Mouse (Mus musculus): ENCODE results near the gene Hist1h3g. TPM values are rescaled to one million over a fixed set of nuclear protein-coding genes. Genes with fewer than 3 reads are reported as not detected.
"Not testable (repeated sequence)": the region's sequence is repeated elsewhere in the genome, so short reads cannot be mapped to it uniquely, and the experiment has no call there.

Gene Hist1h3g
- total RNA-seq, 1 experiment from 2014 or later: not detected

DNA sequence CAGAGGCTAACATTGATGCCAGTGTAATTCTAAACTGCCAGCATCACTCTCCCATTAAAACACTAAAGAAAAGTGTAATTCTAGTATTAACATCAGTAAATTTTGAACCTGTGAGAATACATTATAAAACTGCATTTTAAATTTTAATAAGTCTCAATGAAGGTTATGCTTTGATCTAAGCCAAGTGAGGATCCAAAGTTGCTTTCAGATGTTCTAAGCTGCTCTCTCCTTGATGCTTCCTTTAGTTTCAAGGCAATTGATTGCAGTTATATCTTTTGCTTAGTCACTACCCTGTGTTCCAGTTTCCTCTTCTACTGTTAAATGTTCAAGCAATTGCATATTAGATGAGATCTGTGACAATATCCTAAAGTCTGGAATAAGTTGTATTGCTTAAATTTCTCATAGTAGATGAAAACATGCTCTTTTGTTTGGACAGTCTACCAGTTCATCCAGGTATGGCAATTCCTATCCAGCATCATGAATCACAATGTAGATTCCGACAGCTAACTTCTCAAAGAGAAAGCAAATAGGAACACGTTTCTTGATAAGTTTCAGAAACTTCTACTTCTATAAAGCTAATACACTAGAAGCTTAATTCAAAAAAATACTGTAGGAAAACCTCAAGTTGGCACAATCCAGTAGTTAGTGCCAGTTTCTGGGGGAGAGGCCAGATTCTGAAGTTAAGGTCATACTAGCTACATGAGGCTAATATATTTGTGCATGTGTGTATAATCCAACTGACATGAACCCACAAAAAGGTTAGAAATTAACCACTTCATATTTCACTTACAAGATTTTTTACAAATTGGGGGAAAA, 37.2 kb downstream of the Hist1h3g start:
- no peak for ATAC-seq (ENCODE audit: extremely low read depth, insufficient number of reproducible peaks, low FRiP score, poor library complexity, severe bottlenecking)

DNA sequence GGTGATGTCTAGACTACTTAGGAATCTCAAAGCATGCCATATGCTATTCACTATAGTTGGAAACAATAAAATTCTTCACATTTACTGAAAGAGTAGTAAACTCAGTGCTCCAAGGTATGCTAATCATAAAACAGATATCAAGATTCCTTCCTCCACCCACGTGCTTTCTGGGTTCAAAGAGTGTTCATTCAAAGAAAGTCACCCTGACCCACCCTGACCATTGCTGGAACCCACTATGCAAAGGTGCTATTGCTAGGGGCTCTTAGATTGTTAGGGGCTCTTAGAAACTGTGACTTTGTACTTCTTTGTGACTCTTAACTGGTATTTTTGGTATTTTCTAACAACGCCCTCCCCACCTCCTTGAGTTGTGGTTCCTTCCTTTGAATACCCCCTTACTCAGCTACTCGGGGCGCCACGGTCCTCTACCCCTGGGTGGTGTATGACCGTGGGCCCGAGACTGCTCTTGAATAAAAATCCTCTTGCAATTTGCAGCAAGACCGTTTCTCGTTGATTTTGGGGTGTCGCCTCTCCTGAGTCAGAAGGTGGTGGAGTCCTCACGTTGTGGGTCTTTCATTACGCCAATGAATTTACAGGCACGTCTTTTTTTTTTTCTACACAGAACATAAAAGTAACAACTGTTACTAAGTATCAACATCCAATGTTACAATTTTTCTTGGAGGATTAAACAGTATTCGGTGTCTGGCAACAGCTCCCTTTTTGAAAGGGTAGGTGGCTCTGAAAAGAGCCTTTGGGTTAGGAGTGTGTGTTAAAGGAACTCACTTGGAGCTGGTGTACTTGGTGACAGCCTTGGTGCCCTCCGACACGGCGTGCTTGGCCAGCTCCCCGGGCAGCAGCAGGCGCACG, 38.0 kb downstream of the Hist1h3g start:
- not testable (repeated sequence) for ATAC-seq (ENCODE audit: extremely low read depth, insufficient number of reproducible peaks, low FRiP score, poor library complexity, severe bottlenecking)

DNA sequence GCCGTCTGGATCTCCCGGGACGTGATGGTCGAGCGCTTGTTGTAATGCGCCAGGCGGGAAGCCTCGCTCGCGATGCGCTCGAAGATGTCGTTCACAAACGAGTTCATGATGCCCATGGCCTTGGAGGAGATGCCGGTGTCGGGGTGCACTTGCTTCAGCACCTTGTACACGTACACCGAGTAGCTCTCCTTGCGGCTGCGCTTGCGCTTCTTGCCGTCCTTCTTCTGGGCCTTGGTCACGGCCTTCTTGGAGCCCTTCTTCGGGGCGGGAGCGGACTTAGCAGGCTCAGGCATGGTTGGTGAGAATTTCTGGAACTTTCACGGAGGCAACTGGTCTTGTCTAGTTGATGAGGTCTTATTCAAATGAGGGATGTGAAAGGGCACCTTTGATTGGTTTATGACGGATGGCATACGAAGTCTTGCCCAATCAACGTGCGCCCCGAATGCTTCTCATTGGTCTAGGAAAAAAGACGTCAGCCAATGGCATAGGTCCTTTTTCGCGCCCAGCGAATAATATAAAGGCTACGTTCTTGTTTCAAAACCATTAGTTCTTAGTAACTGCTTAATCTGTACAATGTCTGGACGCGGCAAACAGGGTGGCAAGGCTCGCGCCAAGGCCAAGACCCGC, 38.8 kb downstream of the Hist1h3g start, which contains the start of the genes Hist1h2bf and Hist1h2ad:
Gene Hist1h2bf (minus strand): TSS at position 299 of the 627 bp plus-strand sequence.
Gene Hist1h2ad (plus strand): TSS at position 484 of the 627 bp plus-strand sequence.
- peak; percentile 91 for ATAC-seq (ENCODE audit: extremely low read depth, insufficient number of reproducible peaks, low FRiP score, poor library complexity, severe bottlenecking)

DNA sequence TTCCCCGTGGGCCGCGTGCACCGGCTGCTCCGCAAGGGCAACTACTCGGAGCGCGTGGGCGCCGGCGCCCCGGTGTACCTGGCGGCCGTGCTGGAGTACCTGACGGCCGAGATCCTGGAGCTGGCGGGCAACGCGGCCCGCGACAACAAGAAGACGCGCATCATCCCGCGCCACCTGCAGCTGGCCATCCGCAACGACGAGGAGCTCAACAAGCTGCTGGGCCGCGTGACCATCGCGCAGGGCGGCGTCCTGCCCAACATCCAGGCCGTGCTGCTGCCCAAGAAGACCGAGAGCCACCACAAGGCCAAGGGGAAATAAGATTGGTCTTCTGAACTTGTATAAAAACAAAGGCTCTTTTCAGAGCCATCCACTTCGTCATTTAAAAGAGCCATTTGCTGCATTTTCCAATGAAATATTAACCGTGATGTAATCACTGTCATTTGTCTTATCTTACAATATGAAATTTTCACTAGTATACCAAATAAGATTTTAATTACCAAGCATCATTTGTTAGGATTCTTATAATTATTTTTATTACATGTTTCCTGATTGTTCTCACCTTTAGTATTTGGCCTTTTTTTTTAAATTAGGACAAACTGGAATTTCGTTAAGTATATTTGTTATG, 39.4 kb downstream of the Hist1h3g start:
- ATAC-seq (ENCODE audit: extremely low read depth, insufficient number of reproducible peaks, low FRiP score, poor library complexity, severe bottlenecking): not testable (repeated sequence)

DNA sequence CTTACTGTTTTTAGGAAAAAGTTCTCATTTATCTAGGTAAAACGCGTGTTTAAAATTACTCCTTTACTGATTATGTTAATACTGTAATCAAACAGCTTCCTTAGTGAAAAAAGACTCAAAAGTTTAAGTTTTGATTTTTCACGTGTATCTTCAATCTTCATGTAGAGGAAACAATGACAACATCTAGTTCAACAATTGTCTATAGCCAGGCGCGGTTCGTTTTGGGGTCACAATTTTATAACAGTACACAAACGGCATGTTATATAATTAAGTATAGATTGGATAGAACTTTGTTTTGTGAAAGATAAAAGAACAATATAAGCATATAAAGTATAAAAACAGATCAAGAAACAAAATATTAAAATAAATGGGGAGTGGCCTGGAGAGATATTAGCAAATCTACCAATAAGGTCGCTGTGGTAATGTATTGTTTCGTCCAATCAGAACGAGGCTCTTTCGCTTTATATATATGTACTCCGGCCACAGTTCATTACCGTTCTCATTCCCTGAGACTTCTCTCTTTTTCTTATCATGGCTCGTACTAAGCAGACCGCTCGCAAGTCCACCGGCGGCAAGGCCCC, 40.1 kb downstream of the Hist1h3g start, which contains the start of gene Hist1h3d:
Gene Hist1h3d (plus strand): TSS at position 493 of the 581 bp plus-strand sequence.
- peak; percentile 53; the same call in 1 of the 2 replicates for ATAC-seq (ENCODE audit: extremely low read depth, insufficient number of reproducible peaks, low FRiP score, poor library complexity, severe bottlenecking)

DNA sequence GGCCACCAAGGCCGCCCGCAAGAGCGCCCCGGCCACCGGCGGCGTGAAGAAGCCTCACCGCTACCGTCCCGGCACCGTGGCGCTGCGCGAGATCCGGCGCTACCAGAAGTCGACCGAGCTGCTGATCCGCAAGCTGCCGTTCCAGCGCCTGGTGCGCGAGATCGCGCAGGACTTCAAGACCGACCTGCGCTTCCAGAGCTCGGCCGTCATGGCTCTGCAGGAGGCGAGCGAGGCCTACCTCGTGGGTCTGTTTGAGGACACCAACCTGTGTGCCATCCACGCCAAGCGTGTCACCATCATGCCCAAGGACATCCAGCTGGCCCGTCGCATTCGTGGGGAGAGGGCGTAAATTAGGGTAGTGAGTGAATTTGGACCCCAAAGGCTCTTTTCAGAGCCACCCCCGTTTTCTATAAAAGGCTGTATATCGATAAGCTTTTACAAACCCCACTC, 40.7 kb downstream of the Hist1h3g start:
- not testable (repeated sequence) for ATAC-seq (ENCODE audit: extremely low read depth, insufficient number of reproducible peaks, low FRiP score, poor library complexity, severe bottlenecking)

DNA sequence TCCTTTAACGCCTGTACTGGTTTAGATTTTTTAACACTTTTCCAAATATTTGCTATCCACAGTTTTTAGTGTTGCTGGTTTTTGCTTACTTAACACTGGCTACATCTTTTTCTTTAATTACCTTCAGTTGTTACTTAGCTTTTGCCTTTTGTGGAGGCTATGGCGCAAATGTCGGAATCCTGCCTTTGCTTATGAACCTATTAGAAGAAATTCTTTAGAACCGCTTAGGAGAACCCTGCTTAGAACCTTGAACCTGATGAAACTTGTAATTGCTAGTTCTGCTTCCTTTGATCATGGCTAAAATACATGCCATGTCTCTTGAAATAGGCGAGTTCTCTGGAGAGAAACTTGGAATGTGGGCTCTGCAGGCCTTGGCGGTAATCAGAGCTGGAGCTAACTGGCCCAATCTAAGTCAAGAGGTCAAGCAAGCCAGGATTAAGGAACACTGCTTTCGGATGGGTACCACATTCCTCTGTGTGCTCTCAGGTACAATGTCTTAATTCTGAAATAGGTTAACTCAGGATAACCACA, 41.2 kb downstream of the Hist1h3g start:
- no peak for ATAC-seq (ENCODE audit: extremely low read depth, insufficient number of reproducible peaks, low FRiP score, poor library complexity, severe bottlenecking)

DNA sequence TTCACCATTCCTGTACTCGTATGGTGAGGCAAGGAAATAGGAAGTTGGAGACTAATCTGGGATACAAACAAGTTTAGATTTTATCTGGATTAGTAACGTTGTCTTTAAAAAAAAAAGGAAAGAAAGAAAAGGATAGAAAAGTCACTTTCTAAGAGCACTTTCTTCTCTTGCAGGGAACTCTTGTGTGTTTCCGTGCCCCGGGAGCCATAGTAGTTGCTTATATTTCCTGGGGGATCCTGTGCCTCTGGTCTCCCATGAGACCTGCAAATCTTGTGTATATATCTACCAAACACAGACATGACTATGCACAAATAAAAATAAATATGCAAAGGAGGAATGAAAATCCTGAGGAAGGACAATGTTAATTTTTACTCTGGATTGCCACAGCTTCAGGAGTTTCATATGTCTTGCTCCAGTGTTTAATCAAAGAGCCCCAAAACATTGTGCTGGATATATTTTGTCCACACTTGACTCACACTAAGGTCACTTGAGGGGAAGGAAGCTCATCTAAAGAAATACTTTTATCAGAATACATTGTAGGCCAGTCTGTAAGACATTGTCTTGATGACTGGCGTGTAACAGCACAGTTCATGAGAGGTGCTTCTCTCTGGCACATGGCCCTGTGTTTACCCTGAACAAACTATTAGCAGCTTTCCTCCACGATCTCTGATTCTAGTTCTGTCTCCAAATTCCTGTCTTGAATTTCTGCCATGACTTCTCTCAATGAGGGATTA, 41.9 kb downstream of the Hist1h3g start:
- ATAC-seq (ENCODE audit: extremely low read depth, insufficient number of reproducible peaks, low FRiP score, poor library complexity, severe bottlenecking): no peak

DNA sequence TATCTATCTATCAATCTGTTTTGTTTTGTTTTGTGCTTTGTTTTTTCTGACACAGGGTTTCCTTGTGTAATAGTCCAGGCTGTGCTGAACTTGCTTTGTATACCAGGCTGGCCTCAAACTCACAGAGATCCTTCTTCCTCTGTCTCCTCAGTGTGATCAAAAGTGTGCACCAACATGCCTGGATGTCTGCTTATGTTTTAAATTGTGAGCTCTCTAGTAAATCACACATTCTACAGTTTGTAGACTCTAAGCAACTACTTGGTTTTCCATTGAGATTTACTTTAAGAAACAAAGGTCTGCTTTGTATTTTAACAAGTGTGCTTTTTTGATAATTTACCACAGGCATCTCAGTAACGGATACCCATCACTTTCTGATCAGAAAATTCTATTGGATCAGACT, 42.6 kb downstream of the Hist1h3g start:
- ATAC-seq (ENCODE audit: extremely low read depth, insufficient number of reproducible peaks, low FRiP score, poor library complexity, severe bottlenecking): no peak

DNA sequence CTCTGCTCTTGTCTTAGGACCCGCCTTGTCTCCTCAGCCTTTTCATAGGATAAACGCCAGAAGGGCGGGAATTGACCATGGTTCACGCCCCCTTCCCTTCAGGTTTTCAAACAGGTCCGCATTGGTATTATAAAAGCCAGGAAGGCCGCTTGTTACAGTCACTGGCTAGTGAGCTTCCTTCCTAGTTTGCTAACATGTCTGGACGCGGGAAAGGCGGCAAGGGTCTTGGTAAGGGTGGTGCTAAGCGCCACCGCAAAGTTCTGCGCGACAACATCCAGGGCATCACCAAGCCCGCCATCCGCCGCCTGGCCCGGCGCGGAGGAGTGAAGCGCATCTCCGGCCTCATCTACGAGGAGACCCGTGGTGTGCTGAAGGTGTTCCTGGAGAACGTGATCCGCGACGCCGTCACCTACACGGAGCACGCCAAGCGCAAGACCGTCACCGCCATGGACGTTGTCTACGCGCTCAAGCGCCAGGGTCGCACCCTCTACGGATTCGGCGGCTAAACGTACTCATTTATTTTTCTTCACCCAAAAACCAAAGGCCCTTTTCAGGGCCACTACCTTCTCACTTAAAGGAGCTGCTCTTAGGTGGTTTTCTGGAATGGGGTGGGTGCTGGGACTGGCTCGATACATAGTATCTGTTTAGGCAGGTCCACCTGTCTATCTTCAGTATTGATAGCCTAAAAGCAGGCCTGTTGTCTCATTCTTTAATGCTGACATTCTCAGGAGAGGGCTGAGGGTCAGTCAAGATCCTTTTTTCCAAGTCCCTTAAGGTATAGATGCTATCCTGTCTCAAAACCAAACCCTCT, 46.4 kb downstream of the Hist1h3g start, which contains the start of gene Hist1h4d:
Gene Hist1h4d (plus strand): TSS at position 191 of the 811 bp plus-strand sequence.
- ATAC-seq (ENCODE audit: extremely low read depth, insufficient number of reproducible peaks, low FRiP score, poor library complexity, severe bottlenecking): peak; percentile 62

DNA sequence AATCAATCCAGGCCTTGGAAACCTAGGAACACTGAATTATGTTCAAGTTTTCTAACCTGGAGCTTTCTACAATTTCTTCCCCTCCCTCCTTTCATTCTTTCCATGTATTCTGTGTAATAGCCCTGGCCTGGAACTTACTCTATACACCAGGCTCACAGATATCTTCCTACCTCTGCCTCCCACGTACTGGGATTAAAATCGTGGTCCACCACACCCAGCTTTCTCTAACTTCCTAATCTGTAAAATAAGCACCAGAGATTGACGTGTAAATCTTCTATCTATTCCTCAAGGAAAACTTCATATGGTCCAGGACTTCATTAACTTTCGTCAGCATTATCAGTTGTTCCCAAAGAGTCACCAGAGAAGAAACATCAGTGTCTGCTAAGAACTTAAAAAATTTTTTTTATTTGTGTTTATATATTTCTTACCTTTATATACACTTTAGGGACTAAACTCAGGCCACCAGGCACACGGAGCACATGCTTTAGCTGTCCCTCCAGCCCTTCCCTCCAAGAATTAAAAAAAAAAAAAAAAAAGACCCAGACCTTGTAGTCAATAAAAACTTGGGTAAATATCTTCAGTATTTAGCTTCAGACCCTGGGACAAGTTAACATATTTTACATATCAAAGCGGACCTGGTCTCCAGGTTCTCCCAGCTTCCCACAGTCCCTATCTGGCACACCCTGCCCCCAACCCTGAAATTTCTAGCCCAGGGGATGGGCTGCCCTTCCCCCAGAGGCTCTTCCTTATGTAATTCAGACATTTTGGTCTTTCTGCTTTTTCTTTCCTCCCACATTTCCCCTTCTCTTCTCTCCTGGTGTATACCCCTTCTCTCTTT, 47.2 kb downstream of the Hist1h3g start:
- ATAC-seq (ENCODE audit: extremely low read depth, insufficient number of reproducible peaks, low FRiP score, poor library complexity, severe bottlenecking): no peak

DNA sequence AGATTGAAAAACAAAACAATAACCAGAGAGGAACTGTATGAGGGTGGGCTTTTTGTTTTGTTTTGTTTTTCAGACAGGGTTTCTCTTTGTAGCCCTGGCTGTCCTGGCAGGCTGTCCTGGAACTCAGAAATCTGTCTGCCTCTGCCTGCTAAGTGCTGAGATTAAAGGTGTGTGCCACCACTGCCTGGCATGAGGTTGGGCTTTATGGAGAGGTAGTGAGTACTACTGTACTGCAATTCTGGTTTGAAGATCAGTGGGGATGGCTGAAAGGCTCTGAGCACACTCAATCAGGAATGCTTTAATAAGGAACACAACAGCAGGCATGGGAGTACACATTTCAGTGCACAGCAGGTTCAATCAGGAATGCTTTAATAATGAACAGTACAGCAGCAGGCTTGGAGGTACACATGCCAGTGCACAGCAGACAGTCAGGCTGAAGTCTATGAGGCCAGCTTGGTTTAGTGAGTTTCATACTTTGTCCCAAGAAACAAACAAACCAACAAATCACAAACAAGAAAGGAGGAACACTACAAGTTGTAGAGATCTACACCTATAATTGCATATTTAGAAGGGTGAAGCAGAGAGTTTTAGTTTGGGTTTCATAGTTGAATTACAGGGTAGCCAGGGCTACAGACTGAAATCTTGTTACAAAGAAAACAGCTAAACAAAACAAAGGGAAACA, 48.3 kb downstream of the Hist1h3g start:
- ATAC-seq (ENCODE audit: extremely low read depth, insufficient number of reproducible peaks, low FRiP score, poor library complexity, severe bottlenecking): no peak

DNA sequence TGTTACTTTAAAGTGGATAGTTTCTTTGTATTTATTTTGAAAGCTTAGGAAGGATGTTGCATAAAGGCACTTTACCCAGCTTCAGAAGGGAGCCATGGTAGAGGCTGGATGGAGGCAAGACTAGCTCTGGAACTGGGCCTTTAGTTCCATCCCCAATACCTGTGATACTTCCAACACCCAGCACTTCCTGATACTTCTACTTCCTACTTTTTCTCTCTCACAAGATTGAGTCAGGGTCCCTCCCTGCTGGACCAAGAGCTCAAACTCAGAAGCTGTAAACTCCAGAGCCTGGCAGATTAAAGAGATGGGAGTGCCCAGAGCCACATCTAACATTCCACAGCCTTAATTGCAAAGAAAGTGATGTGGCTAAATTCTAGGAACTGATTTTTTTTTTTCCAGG, 49.1 kb downstream of the Hist1h3g start:
- no peak for ATAC-seq (ENCODE audit: extremely low read depth, insufficient number of reproducible peaks, low FRiP score, poor library complexity, severe bottlenecking)

DNA sequence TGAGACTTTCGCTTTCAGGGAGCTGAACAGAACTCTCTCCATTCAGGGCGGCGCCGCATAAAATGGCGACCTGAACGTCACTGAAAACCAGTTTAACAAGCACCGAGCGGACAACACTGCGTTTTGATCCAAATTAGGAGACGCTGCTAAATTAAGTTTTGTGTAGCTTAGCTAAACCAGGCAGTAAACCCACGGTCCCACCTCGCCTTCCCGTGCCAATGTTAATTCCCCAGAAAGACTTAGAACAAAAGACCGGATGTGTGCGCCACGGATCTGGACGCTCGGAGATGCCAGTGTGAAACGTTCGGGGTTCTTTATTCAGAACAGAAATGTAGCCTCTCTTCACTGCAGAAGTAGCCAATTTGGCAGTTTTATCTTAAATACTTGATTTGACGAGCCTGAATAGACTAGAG, 49.8 kb downstream of the Hist1h3g start:
- peak; percentile 42; the same call in 1 of the 2 replicates for ATAC-seq (ENCODE audit: extremely low read depth, insufficient number of reproducible peaks, low FRiP score, poor library complexity, severe bottlenecking)

Measured in neutrophil, adult 5-6 weeks (primary cell).